Mouse (Mus musculus): ENCODE results near the gene Ctf1. TPM values are rescaled to one million over a fixed set of nuclear protein-coding genes. Genes with fewer than 3 reads are reported as not detected.

Ctf1 gene
- total and polyA plus RNA-seq, 3 experiments = not detected

DNA sequence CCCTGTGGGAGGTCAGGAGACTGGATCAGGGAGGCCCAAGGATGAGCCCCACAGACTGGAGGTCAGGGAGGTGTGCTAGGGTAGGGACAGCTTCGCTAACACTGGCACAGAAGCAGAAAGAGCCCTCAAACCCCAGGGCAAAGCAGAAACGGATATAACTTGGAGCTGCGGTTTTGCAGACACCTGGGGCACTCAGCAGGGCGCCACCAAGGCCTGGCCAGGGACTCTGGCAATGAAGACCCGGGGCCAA lies 4.7 kb upstream of the Ctf1 start (continued):
- TF ChIP-seq MYC (IDR thresholded peaks at IDR 0.05; ENCODE audit: low read depth, low read length) (no peak), SMC3 (IDR thresholded peaks at IDR 0.05; ENCODE audit: low read depth, low read length) (no peak), CHD1 (IDR thresholded peaks at IDR 0.05; ENCODE audit: low read depth, low read length) (no peak; the same call in 1 of the 2 replicates), ZMIZ1 (IDR thresholded peaks at IDR 0.05; ENCODE audit: low read depth, low read length) (no peak), HCFC1 (IDR thresholded peaks at IDR 0.05; ENCODE audit: low read depth, low read length) (peak; percentile 59; the same call in 1 of the 2 replicates), MAZ (IDR thresholded peaks at IDR 0.05; ENCODE audit: low read depth, low read length) (no peak; the same call in 1 of the 2 replicates), E2F4 (IDR thresholded peaks at IDR 0.05; ENCODE audit: insufficient replicate concordance, low read depth, low read length) (no peak), GABPA (IDR thresholded peaks at IDR 0.05; ENCODE audit: insufficient replicate concordance, low read depth, low read length) (no peak), ETS1 (conservative IDR thresholded peaks at IDR 0.05; ENCODE audit: low read depth, low read length) (peak; percentile 61; the same call in 1 of the 2 replicates)

DNA sequence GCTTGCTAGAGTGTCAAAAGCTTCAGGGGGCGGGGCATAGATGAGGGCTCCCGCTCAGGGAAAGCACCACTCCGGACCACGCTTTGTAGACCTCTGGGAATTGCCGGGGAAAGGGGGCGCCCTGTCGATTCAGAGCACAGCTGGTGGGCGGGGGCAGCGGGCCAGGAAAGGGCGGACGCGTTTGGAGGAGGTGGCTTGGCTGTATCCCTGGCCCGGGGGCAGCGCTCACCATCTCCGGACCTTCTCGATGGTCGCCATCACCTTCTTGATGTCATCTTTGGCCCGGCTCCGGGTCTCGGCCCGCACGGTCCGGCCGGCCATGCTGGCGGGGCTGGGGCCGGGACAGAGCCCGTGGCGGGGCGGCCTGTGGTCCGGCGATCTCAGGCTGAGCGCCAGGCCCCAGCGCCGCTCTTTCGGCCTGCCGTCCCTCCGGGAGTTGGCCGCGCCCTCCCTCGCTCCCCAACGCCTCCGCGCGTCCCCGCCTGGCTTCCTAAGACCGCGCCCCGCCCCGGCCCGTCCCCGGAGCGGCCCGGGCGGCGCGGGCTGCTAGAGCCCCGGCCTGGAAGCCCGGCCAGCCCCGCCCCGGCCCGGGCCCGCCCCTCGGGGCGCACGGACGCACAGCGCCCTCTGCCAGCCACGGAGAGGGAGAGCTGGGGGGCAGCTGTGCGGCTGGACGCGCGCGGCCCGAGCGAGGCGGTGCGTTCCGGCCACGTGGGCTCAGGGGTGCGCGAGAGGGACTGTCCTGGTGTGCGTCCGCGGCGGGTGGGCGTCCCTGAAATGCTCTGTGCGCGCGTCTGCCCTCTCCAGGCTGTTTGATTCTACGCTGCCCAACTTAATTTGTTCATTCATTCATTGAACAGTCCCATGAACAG lies 4.1 kb upstream of the Ctf1 start, which contains the start of gene Bcl7c:
Gene Bcl7c, minus strand, starts transcription at position 727 of the 872 bp plus-strand sequence.
- peak; percentile 100 for DNase-seq (ENCODE audit: extremely low read depth)
- Histone ChIP-seq H3K36me3 (replicated peaks in 1 of 2; ENCODE audit: control insufficient read depth in 1 of 2, insufficient read depth in 1 of 2, low read length in 1 of 2) (peaks cover 16 to 30% of the 10 kb centered on the region in 2 experiments), H3K9ac (ENCODE audit: insufficient read depth, low read depth) (peak within 1 kb of the TSS; percentile 94), H3K4me3 (replicated peaks in 1 of 3; ENCODE audit: low read depth in 2 of 3, low read length in 2 of 3, poor library complexity in 1 of 3) (peak within 1 kb of the TSS; percentile 68 to 77 (median 77)), H3K79me2 (replicated peaks; ENCODE audit: control insufficient read depth, extremely low read depth, insufficient read depth, poor library complexity, severe bottlenecking) (no peaks in the 10 kb centered on the region), H3K27ac (ENCODE audit: insufficient read depth, low read depth) (peak within 1 kb of the TSS; percentile 92), H3K4me1 (ENCODE audit: control insufficient read depth in 1 of 2, insufficient read depth in 2 of 2) (peaks cover 9 to 33% of the 10 kb centered on the region in 2 experiments), H3K27me3 (replicated peaks) (no peaks in the 10 kb centered on the region), H3K4me2 (ENCODE audit: insufficient read depth, low read depth, poor library complexity, severe bottlenecking) (peak within 1 kb of the TSS; percentile 78), H3K9me3 (replicated peaks; ENCODE audit: low read length) (no peaks in the 10 kb centered on the region)
- dilution Hi-C loops (cut with MboI; ENCODE audit: extremely low pct_ligation_motif_present, extremely low pct_unique_long_range_greater_than_20kb, low sequenced_read_pairs) = no loop called here
- TF ChIP-seq MAX (IDR thresholded peaks at IDR 0.05; ENCODE audit: low read length) (peak; percentile 94), USF2 (conservative IDR thresholded peaks at IDR 0.05; ENCODE audit: low read depth, low read length) (peak; percentile 56), JUN (IDR thresholded peaks at IDR 0.05; ENCODE audit: insufficient read depth, low read depth, low read length) (no peak), IRF4 (IDR thresholded peaks at IDR 0.05; ENCODE audit: low read depth, low read length) (peak; percentile 48; the same call in 1 of the 2 replicates), ELF1 (IDR thresholded peaks at IDR 0.05; ENCODE audit: low read depth, low read length) (peak; percentile 81), SIN3A (IDR thresholded peaks at IDR 0.05; ENCODE audit: low read length) (peak; percentile 12; the same call in 1 of the 2 replicates), MAZ (IDR thresholded peaks at IDR 0.05; ENCODE audit: low read depth, low read length) (peak; percentile 73; the same call in 1 of the 2 replicates), MYC (IDR thresholded peaks at IDR 0.05; ENCODE audit: low read depth, low read length) (peak; percentile 70; the same call in 1 of the 2 replicates), TCF12 (IDR thresholded peaks at IDR 0.05; ENCODE audit: low read depth, low read length) (peak; percentile 43; the same call in 1 of the 2 replicates), NRF1 (IDR thresholded peaks at IDR 0.05; ENCODE audit: low read depth, low read length) (peak; percentile 74), CTCF (conservative IDR thresholded peaks at IDR 0.05 in 1 of 2, IDR thresholded peaks at IDR 0.05 in 1 of 2; ENCODE audit: low read depth in 2 of 2, low read length in 2 of 2) (peak in 1 of 2 experiments; percentile 75; a peak in 2 of 4 replicates), MXI1 (IDR thresholded peaks at IDR 0.05; ENCODE audit: low read depth, low read length) (peak; percentile 93), SMC3 (IDR thresholded peaks at IDR 0.05; ENCODE audit: low read depth, low read length) (peak; percentile 57), UBTF (IDR thresholded peaks at IDR 0.05; ENCODE audit: low read depth, low read length) (no peak; the same call in none of the 2 replicates), POLR2A (IDR thresholded peaks at IDR 0.05; ENCODE audit: low read depth, low read length) (peak; percentile 59; the same call in 1 of the 2 replicates), KAT2A (IDR thresholded peaks at IDR 0.05; ENCODE audit: insufficient replicate concordance, low read length) (no peak), ZNF384 (IDR thresholded peaks at IDR 0.05; ENCODE audit: low read depth, low read length) (no peak), ZC3H11A (IDR thresholded peaks at IDR 0.05; ENCODE audit: low read depth, low read length) (no peak), GABPA (IDR thresholded peaks at IDR 0.05; ENCODE audit: insufficient replicate concordance, low read depth, low read length) (no peak), USF1 (IDR thresholded peaks at IDR 0.05; ENCODE audit: low read depth, low read length) (peak; percentile 86)
- in situ Hi-C loops (cut with MboI; ENCODE audit: low pct_ligation_motif_present, low pct_unique_long_range_greater_than_20kb, low sequenced_read_pairs) = no loop called here

Measured in CH12.LX (cell line).